Mouse (Mus musculus): ENCODE results near the gene Pfn5.
"Not testable (repeated sequence)": the region's sequence is repeated elsewhere in the genome, so short reads cannot be mapped to it uniquely, and the experiment has no call there.

Pfn5 gene

DNA sequence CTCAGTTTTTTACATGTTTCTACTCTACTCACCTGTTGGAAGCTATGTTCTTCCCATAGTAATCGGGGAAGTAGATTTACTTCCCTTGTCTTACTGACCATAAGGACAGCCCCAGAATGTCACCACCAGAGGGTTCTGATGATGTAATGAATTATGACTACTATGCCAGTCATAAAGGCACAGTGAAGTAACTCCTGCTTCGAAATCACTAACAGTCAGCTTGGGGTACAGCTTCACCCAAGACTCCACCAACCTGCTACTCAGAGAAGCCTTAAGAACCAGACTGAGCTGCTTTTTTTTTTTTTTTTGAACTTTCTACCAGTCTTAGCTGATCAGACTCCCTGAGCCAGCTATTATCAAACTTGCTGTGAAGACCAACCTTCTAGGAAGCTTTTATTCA is at the start of gene Pfn5, which contains the start of gene Asb12:
Gene Pfn5, plus strand, starts transcription at position 218 of the 400 bp plus-strand sequence.
Gene Asb12, minus strand, starts transcription at position 101 of the 400 bp plus-strand sequence.
- no peak for DNase-seq

- no peak for DNase-seq
Observed at GRCm38 (mm10) chrX:95523883-95524282, 34.0 kb upstream of the Pfn5 start.

GRCm38 (mm10) chrX:95525166-95525565 is 32.7 kb upstream of the Pfn5 start:
- no peak for DNase-seq

DNA sequence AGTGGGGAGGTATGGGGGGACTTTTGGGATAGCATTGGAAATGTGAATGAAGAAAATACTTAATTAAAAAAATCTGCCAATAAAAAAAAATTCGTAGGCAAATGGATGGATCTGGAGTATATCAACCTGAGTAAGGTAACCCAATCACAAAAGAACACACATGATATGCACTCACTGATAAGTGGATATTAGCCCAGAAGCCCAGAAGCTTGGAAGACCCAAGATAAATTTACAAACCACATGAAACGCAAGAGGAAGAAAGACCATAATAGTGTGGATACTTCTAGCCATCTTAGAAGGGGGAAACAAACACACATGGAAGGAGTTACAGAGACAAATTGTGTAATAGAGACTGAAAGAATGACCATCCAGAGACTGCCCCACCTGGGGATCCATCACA is 22.4 kb upstream of the Pfn5 start:
- not testable (repeated sequence) for DNase-seq

- no peak for DNase-seq
Observed at GRCm38 (mm10) chrX:95554321-95554720, 3.6 kb upstream of the Pfn5 start.

- DNase-seq = no peak
Observed at GRCm38 (mm10) chrX:95600609-95601008, 42.7 kb downstream of the Pfn5 start.
